Mouse (Mus musculus) left cerebral cortex, adult 8-10 months (tissue): Measurements from ENCODE around the gene Rbmx. TPM values are rescaled to one million over a fixed set of nuclear protein-coding genes. Genes with fewer than 3 reads are reported as not detected.

ENCODE experiments used
- total RNA-seq, 4 experiments: library from RNA; stranded (reverse); gene quantifications; 2 replicates each; pipeline ENCODE4 v1.2.4; 2022

Rbmx gene
- total RNA-seq, 4 experiments from 2014 or later: 55.1 to 63.6 (median 57.5) TPM

Other genes starting within 250 kb of the Rbmx start
- not detected for gene Cd40lg, start 180.9 kb downstream of the Rbmx start, total RNA-seq
- 10 to 100 TPM; 12.2 to 19.1 (median 16.4) TPM for gene Arhgef6, start 54.3 kb downstream of the Rbmx start, total RNA-seq
- not detected for gene Gm364, start 16.1 kb upstream of the Rbmx start, total RNA-seq
- gene Gpr101, start 110.7 kb upstream of the Rbmx start, total RNA-seq: 1 to 10 TPM; 2.1 to 5.3 (median 4.8) TPM